Mouse (Mus musculus) WW6 (cell line): ENCODE results near the gene Usp37.

Experiments used
- DNase-seq: peaks from one replicate; pipeline ENCODE4 v3.0.0-alpha.2; 2013; ENCODE audit warnings: low read depth, low spot score

Gene Usp37

GRCm38 (mm10) chr1:74485792-74486191, 58.3 kb downstream of the Usp37 start:
- no peak for DNase-seq

GRCm38 (mm10) chr1:74460273-74460672, 83.8 kb downstream of the Usp37 start:
- DNase-seq = no peak

GRCm38 (mm10) chr1:74452611-74453045, 91.5 kb downstream of the Usp37 start:
- DNase-seq = no peak

GRCm38 (mm10) chr1:74444538-74444937, 99.5 kb downstream of the Usp37 start:
- DNase-seq = no peak

GRCm38 (mm10) chr1:74439166-74439876, 104.8 kb downstream of the Usp37 start:
- DNase-seq = no peak

- DNase-seq = no peak
Measured at GRCm38 (mm10) chr1:74437702-74438427, 106.2 kb downstream of the Usp37 start.

- DNase-seq = no peak
Measured at GRCm38 (mm10) chr1:74435563-74435962, 108.5 kb downstream of the Usp37 start.

GRCm38 (mm10) chr1:74434596-74434995, 109.5 kb downstream of the Usp37 start:
- no peak for DNase-seq

- DNase-seq = no peak
Measured at GRCm38 (mm10) chr1:74433220-74433619, 110.9 kb downstream of the Usp37 start.

GRCm38 (mm10) chr1:74425845-74426244, 118.2 kb downstream of the Usp37 start:
- DNase-seq = no peak

GRCm38 (mm10) chr1:74423147-74423546, 120.9 kb downstream of the Usp37 start:
- DNase-seq = no peak

GRCm38 (mm10) chr1:74419440-74419794, 124.7 kb downstream of the Usp37 start:
- DNase-seq = no peak

- DNase-seq = peak; percentile 28
Measured at GRCm38 (mm10) chr1:74418747-74419439, 125.2 kb downstream of the Usp37 start.

- DNase-seq = no peak
Measured at GRCm38 (mm10) chr1:74415143-74415542, 128.9 kb downstream of the Usp37 start.

GRCm38 (mm10) chr1:74412711-74413110, 131.4 kb downstream of the Usp37 start:
- DNase-seq = no peak

GRCm38 (mm10) chr1:74411753-74412325, 132.2 kb downstream of the Usp37 start:
- no peak for DNase-seq

- DNase-seq = no peak
Measured at GRCm38 (mm10) chr1:74408589-74409504, 135.2 kb downstream of the Usp37 start, which contains the start of gene Vil1. Vil1 (plus strand) TSS chr1:74409376.

- no peak for DNase-seq
Measured at GRCm38 (mm10) chr1:74404206-74404605, 139.9 kb downstream of the Usp37 start.

GRCm38 (mm10) chr1:74401015-74401702, 142.9 kb downstream of the Usp37 start:
- no peak for DNase-seq

- DNase-seq = no peak
Measured at GRCm38 (mm10) chr1:74400531-74400930, 143.6 kb downstream of the Usp37 start.
